Mouse (Mus musculus): ENCODE results near the gene Etfrf1.

- no peak for TF ChIP-seq CTCF (IDR thresholded peaks at IDR 0.05; ENCODE audit: insufficient read depth, low read depth, low read length)
- no peak for TF ChIP-seq POLR2A (IDR thresholded peaks at IDR 0.05; ENCODE audit: insufficient read depth, low read depth, low read length)
These were observed 34.5 kb upstream of the Etfrf1 start for GRCm38 (mm10) chr6:145176474-145176873.

Measured in olfactory bulb, adult 2 months (tissue).